Mouse (Mus musculus): ENCODE measurements at regions not wholly inside any gene's neighbourhood (a gene's known extent, or its start where the extent isn't known, plus 50 kb on each side); places are given as distances from the start of the nearest gene placed in this dataset.

DNA sequence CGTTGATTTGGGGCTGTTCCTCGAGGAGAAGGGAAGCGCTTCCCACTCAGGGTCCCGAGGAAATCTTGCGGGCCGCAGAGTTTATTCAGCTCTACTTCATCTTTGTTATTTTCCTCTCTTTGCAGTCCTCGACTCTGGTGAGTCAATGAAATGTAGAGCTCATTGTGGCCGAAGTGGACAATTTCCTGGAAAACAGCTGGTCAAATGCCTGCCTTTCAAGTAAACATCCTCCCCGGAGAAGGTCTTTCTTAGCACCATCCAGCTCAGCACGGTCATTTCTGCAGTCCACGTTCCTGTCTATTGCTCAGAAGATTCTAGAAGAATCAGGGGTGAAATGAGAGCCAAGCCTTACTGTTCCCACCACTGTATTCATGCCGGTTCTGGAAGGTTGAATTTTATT, 133.0 kb downstream of the Bcas1 start:
- Histone ChIP-seq H3K36me3 (ENCODE audit: control insufficient read depth, insufficient read depth, low read length) (no peaks in the 10 kb centered on the region), H3K4me3 (ENCODE audit: low read depth, low read length) (no peak overlapping the region), H3K9me3 (ENCODE audit: control insufficient read depth, low read length) (no peaks in the 10 kb centered on the region), H3K4me2 (ENCODE audit: low read length) (no peak overlapping the region), H3K4me1 (replicated peaks; ENCODE audit: control insufficient read depth, insufficient read depth, low read length) (peaks cover 26% of the 10 kb centered on the region), H3K9ac (ENCODE audit: low read length) (no peak overlapping the region), H3K27me3 (replicated peaks; ENCODE audit: control insufficient read depth, insufficient read depth, low read length) (no peaks in the 10 kb centered on the region), H3K27ac (ENCODE audit: low read depth) (peak overlapping the region; percentile 45; the same call in 1 of the 2 replicates)
- no peak for ATAC-seq (replicated peaks; ENCODE audit: low FRiP score, low TSS enrichment, low read depth)
- DNase-seq (ENCODE audit: low spot score) = no peak
- 64% methylated on average over 12 of the region's 12 CpGs for WGBS

DNA sequence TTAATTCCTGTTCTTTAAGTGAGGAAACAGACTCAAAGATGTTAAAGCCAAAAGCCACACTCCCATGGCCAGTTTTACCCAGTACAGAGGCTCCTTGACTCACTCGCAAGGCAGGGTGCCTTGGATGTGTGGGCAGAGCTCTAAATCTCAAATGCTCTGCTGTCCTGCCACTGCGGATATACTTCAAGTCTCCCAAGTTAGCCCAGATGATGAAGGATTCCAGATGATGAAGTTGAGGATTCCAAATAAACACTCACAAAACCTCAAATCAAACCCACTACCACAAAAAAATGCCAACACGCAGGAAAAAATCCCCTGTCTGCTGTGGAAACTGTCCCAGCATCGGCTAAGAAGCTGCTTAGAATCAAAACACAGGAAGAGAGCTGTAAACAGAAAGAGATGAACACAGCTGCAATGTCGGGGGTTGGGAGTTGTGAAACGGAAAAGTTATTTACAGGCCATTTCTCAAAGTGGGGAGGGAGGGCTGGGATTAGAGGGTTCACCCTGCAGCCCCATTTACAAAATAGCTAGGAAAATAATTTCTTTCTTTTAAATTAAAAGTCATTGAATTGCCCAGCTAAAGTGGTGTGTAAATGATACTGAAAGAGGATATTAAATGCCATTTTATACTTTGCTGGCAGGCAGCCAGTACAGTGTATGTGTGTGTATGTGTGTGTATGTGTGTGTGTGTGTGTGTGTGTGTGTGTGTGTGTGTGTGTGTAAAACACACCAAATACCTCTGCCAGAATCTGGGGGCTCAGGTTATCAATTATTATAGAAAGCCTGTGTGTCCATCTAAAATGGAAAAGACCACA, 135.6 kb downstream of the Bcas1 start:
- Histone ChIP-seq H3K4me3 (ENCODE audit: low read depth, low read length) (no peak overlapping the region), H3K27ac (ENCODE audit: low read depth) (peak overlapping the region; percentile 87), H3K4me1 (replicated peaks; ENCODE audit: control insufficient read depth, insufficient read depth, low read length) (peaks cover 38% of the 10 kb centered on the region), H3K27me3 (replicated peaks; ENCODE audit: control insufficient read depth, insufficient read depth, low read length) (no peaks in the 10 kb centered on the region), H3K9me3 (ENCODE audit: control insufficient read depth, low read length) (no peaks in the 10 kb centered on the region), H3K9ac (ENCODE audit: low read length) (no peak overlapping the region), H3K36me3 (ENCODE audit: control insufficient read depth, insufficient read depth, low read length) (no peaks in the 10 kb centered on the region), H3K4me2 (ENCODE audit: low read length) (peak overlapping the region; percentile 28)
- DNase-seq (ENCODE audit: low spot score) = no peak
- ATAC-seq (replicated peaks; ENCODE audit: low FRiP score, low TSS enrichment, low read depth) = no peak
- WGBS = 22% methylated on average over 6 of the region's 6 CpGs

DNA sequence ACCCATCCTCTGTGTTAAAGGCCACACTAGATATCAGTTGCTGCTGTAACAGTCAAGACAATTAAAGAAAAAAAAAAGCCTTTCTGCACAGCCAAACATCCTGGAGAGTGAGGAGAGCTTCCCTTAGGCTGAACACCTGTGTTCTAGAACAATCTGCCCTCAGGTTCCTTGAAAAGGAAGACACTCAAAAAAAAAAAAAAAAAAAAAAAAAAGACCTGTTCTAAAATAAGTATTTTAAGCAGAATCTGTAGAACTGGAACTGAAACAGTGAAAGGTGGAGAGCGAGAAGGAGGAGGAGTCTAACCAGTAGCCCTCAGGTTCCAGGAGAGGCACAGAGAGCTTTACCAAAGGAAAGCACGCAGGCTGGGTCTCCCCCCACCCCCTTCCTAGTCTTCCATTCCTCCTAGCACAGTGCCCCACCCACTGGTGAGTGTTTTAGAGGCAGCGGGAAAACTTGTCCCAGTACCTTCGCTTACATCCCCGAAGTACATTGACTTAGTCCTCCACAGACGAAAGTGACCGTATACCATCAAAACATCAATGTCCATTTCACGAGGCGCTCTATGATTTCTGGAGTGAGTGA, 138.2 kb downstream of the Bcas1 start:
- WGBS = 85% methylated on average over 9 of the region's 9 CpGs
- no peaks in the 10 kb centered on the region for H3K9me3 ChIP-seq (ENCODE audit: control insufficient read depth, low read length)
- H3K27ac ChIP-seq (ENCODE audit: low read depth) = no peak overlapping the region
- no peak overlapping the region for H3K9ac ChIP-seq (ENCODE audit: low read length)
- no peak overlapping the region for H3K4me3 ChIP-seq (ENCODE audit: low read depth, low read length)
- no peaks in the 10 kb centered on the region for H3K27me3 ChIP-seq (replicated peaks; ENCODE audit: control insufficient read depth, insufficient read depth, low read length)
- no peak overlapping the region for H3K4me2 ChIP-seq (ENCODE audit: low read length)
- H3K4me1 ChIP-seq (replicated peaks; ENCODE audit: control insufficient read depth, insufficient read depth, low read length) = peaks cover 50% of the 10 kb centered on the region
- ATAC-seq (replicated peaks; ENCODE audit: low FRiP score, low TSS enrichment, low read depth) = no peak
- no peak for DNase-seq (ENCODE audit: low spot score)
- no peaks in the 10 kb centered on the region for H3K36me3 ChIP-seq (ENCODE audit: control insufficient read depth, insufficient read depth, low read length)

DNA sequence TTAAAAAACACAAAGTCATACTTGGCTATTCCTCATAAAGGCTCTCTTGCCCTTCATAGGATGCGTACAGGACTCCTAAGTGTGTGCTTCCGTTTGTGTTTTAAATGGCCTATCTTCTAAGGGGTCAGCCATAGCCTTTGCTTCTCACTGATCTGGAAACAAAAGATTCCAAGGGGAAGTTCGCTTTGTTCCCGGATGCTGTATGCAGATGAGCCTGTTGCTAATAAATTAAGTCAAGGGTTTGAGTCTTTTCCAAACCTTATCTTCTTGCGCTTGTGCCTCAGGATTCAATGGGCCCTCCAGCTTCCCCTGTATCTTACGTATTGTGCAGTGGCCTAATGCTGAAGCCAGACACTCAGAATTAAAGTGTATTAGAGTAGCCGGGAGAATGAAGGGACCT, 138.9 kb downstream of the Bcas1 start:
- Histone ChIP-seq H3K27me3 (replicated peaks; ENCODE audit: control insufficient read depth, insufficient read depth, low read length) (no peaks in the 10 kb centered on the region), H3K4me1 (replicated peaks; ENCODE audit: control insufficient read depth, insufficient read depth, low read length) (peaks cover 50% of the 10 kb centered on the region), H3K9ac (ENCODE audit: low read length) (no peak overlapping the region), H3K4me2 (ENCODE audit: low read length) (peak overlapping the region; percentile 34; the same call in 1 of the 2 replicates), H3K27ac (ENCODE audit: low read depth) (no peak overlapping the region), H3K4me3 (ENCODE audit: low read depth, low read length) (no peak overlapping the region), H3K9me3 (ENCODE audit: control insufficient read depth, low read length) (no peaks in the 10 kb centered on the region), H3K36me3 (ENCODE audit: control insufficient read depth, insufficient read depth, low read length) (no peaks in the 10 kb centered on the region)
- DNase-seq (ENCODE audit: low spot score) (no peak), ATAC-seq (replicated peaks; ENCODE audit: low FRiP score, low TSS enrichment, low read depth) (no peak)
- WGBS = 78% methylated on average over 7 of the region's 7 CpGs

DNA sequence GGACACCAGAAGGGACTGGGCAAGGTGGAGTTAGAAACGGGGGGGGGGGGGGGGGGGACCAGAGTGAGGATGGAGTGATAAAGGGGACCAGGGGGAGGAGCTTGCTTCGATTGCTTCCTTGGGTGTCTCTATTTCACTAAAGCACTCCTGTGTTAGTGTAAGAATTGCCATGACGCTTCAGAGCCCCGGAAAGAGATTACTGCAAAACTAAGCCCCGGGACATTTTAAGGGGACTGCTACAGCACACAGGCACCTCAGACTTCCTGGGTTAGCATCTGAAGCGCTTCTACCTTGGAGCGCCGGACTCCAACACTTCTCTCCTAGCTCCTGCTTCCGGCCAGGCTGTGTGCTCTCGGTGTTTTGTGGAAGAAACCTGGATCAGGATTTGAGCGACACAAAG, 139.4 kb downstream of the Bcas1 start:
- Histone ChIP-seq H3K9ac (ENCODE audit: low read length) (no peak overlapping the region), H3K4me2 (ENCODE audit: low read length) (peak overlapping the region; percentile 34), H3K4me1 (replicated peaks; ENCODE audit: control insufficient read depth, insufficient read depth, low read length) (peaks cover 50% of the 10 kb centered on the region), H3K4me3 (ENCODE audit: low read depth, low read length) (no peak overlapping the region), H3K36me3 (ENCODE audit: control insufficient read depth, insufficient read depth, low read length) (no peaks in the 10 kb centered on the region), H3K9me3 (ENCODE audit: control insufficient read depth, low read length) (no peaks in the 10 kb centered on the region), H3K27ac (ENCODE audit: low read depth) (peak overlapping the region; percentile 27), H3K27me3 (replicated peaks; ENCODE audit: control insufficient read depth, insufficient read depth, low read length) (no peaks in the 10 kb centered on the region)
- no peak for ATAC-seq (replicated peaks; ENCODE audit: low FRiP score, low TSS enrichment, low read depth)
- no peak for DNase-seq (ENCODE audit: low spot score)
- 23% methylated on average over 11 of the region's 11 CpGs for WGBS

DNA sequence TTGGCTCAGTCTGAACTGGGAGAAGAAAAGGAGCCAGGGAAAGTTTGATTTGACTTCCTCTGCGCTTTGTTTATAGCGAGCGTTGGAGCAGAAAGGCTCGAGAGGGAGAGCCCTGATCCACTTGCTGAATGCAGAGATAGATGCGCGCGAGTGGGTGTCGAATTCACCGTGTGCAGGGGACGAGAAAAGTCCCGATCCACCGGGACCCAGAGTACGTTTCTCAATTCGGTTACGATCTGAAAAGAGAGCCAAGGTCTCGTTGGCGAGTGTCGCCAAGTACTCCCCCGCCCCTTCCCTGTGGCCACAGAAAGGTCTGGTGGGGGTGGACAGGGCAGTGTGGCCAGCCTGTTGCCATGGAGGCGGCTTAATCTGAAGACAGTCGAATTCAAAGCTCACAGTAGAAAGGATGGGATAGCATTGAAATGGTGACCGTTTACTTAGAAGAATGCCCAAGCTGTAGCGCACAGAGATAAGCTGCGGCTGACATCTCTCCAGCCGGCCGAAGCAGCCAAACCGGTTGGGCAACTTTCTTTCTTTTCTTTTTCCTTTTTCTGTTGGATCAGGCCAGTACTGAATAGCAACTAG, 139.5 kb upstream of the Zfp217 start:
- WGBS = under 1% methylated on average over 27 of the region's 27 CpGs

DNA sequence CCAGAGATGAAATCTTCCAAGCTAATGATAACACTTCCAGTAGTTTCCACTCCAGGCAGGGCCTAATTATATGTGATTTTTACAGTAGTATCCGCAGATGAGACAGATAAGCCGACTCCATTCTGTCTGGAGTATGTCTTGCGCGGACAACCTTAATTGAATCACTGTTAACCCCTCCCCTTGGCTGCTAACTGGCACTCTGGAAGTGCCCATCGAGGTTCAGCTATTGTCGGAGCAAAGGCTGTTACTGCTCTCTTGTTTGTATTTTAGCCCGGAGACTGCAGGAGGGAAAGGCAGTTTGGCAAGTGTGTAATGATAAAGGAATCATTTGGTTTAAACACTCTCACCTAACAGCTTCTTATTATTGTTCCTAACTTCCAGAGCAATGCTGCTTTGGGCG, 138.9 kb upstream of the Zfp217 start:
- Histone ChIP-seq H3K4me1 (replicated peaks; ENCODE audit: control insufficient read depth, insufficient read depth, low read length) (peaks cover 40% of the 10 kb centered on the region), H3K9me3 (ENCODE audit: control insufficient read depth, low read length) (no peaks in the 10 kb centered on the region), H3K36me3 (ENCODE audit: control insufficient read depth, insufficient read depth, low read length) (no peaks in the 10 kb centered on the region), H3K4me2 (ENCODE audit: low read length) (peak overlapping the region; percentile 86), H3K27me3 (replicated peaks; ENCODE audit: control insufficient read depth, insufficient read depth, low read length) (no peaks in the 10 kb centered on the region), H3K4me3 (ENCODE audit: low read depth, low read length) (peak overlapping the region; percentile 38), H3K9ac (ENCODE audit: low read length) (peak overlapping the region; percentile 50; the same call in 1 of the 2 replicates), H3K27ac (ENCODE audit: low read depth) (peak overlapping the region; percentile 70)
- ATAC-seq (replicated peaks; ENCODE audit: low FRiP score, low TSS enrichment, low read depth) = no peak
- WGBS = 9% methylated on average over 8 of the region's 8 CpGs
- DNase-seq (ENCODE audit: low spot score) = no peak

More for the DNA sequence above, 139.5 kb upstream of the Zfp217 start:
- Histone ChIP-seq H3K9ac (ENCODE audit: low read length) (peak overlapping the region; percentile 50), H3K36me3 (ENCODE audit: control insufficient read depth, insufficient read depth, low read length) (no peaks in the 10 kb centered on the region), H3K27me3 (replicated peaks; ENCODE audit: control insufficient read depth, insufficient read depth, low read length) (no peaks in the 10 kb centered on the region), H3K27ac (ENCODE audit: low read depth) (peak overlapping the region; percentile 70), H3K4me3 (ENCODE audit: low read depth, low read length) (peak overlapping the region; percentile 38), H3K4me2 (ENCODE audit: low read length) (peak overlapping the region; percentile 86), H3K9me3 (ENCODE audit: control insufficient read depth, low read length) (no peaks in the 10 kb centered on the region), H3K4me1 (replicated peaks; ENCODE audit: control insufficient read depth, insufficient read depth, low read length) (peaks cover 45% of the 10 kb centered on the region)
- ATAC-seq (replicated peaks; ENCODE audit: low FRiP score, low TSS enrichment, low read depth) = peak; percentile 70; the same call in 1 of the 2 replicates
- DNase-seq (ENCODE audit: low spot score) = peak; percentile 81

DNA sequence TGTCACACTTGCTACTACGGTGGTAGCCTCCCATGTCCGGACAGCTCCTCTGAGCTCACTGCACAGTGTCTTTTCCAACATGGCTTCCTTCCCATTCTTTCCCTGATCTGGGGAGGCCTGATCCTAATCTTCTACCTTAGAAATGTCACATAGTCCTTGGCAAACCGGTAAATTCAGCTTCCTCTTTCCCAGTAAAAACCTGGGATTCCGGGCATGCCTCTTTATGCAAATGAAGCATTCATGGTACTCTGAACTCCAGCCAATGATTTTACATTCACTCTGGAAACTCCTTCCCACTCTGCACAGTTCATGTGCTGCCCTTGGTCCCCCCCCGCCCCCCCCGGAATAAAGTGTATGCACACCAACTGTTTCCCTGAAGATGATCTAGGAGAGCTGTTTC, 134.6 kb upstream of the Zfp217 start:
- Histone ChIP-seq H3K9ac (ENCODE audit: low read length) (no peak overlapping the region), H3K27ac (ENCODE audit: low read depth) (no peak overlapping the region), H3K27me3 (replicated peaks; ENCODE audit: control insufficient read depth, insufficient read depth, low read length) (no peaks in the 10 kb centered on the region), H3K4me3 (ENCODE audit: low read depth, low read length) (no peak overlapping the region), H3K9me3 (ENCODE audit: control insufficient read depth, low read length) (no peaks in the 10 kb centered on the region), H3K4me2 (ENCODE audit: low read length) (no peak overlapping the region), H3K36me3 (ENCODE audit: control insufficient read depth, insufficient read depth, low read length) (no peaks in the 10 kb centered on the region), H3K4me1 (replicated peaks; ENCODE audit: control insufficient read depth, insufficient read depth, low read length) (peaks cover 28% of the 10 kb centered on the region)
- no peak for DNase-seq (ENCODE audit: low spot score)
- no peak for ATAC-seq (replicated peaks; ENCODE audit: low FRiP score, low TSS enrichment, low read depth)
- 72% methylated on average over 6 of the region's 6 CpGs for WGBS
